Mouse (Mus musculus) lung, embryonic 16.5 days (tissue): Measurements from ENCODE around the gene Nyap1. TPM values are rescaled to one million over a fixed set of nuclear protein-coding genes. Genes with fewer than 3 reads are reported as not detected.

Experiments
- ATAC-seq: fragments of 200-750 bp; cut with Nextera tagmentation; 2 replicates; pipeline ENCODE4 v1.8.0; 2017; ENCODE audit warnings: low read depth, mild to moderate bottlenecking, moderate library complexity
- H3K27ac ChIP-seq: fragments of 300-500 bp; sonication (generic); 2 replicates; pipeline ENCODE4 v1.5.1; 2014; ENCODE audit warnings: mild to moderate bottlenecking, control low read depth, low read length
- H3K27me3 ChIP-seq: fragments of 300-500 bp; sonication (generic); 2 replicates; pipeline ENCODE4 v1.6.1; 2014; ENCODE audit warnings: low read depth, low read length, mixed read lengths; ENCODE audit not compliant: control insufficient read depth, insufficient read depth
- H3K36me3 ChIP-seq: fragments of 300-500 bp; sonication (generic); 2 replicates; pipeline ENCODE4 v1.6.1; 2014; ENCODE audit warnings: low read length; ENCODE audit not compliant: control insufficient read depth, insufficient read depth
- H3K4me1 ChIP-seq: fragments of 300-500 bp; sonication (generic); replicated peaks from 2 replicates; pipeline ENCODE4 v1.6.1; 2014; ENCODE audit warnings: low read length, mixed read lengths; ENCODE audit not compliant: control insufficient read depth, insufficient read depth
- H3K4me2 ChIP-seq: fragments of 300-500 bp; sonication (generic); 2 replicates; pipeline ENCODE4 v1.6.1; 2014; ENCODE audit warnings: low read depth, low read length, control low read depth
- H3K4me3 ChIP-seq: fragments of 300-500 bp; sonication (generic); 2 replicates; pipeline ENCODE4 v1.5.1; 2014; ENCODE audit warnings: mild to moderate bottlenecking, low read length, control low read depth
- H3K9ac ChIP-seq: fragments of 300-500 bp; sonication (generic); 2 replicates; pipeline ENCODE4 v1.6.1; 2014; ENCODE audit warnings: low read length, control low read depth
- H3K9me3 ChIP-seq: fragments of 300-500 bp; sonication (generic); 2 replicates; pipeline ENCODE4 v1.6.1; 2016; ENCODE audit warnings: low read length; ENCODE audit not compliant: control insufficient read depth
- WGBS: fragments of 180-500 bp; shearing (Covaris S2); extraction: QIAGEN DNeasy Blood & Tissue Kit; methylation state at CpG from one replicate; pipeline ENCODE4 v1.1.7; 2014; 5-methylcytosine and 5-hydroxymethylcytosine counted together
- polyA plus RNA-seq: library from polyadenylated mRNA; unstranded; fragments of >200 nt; fragmentation: Nextera tagmentation; extraction: Ambion mirVana; gene quantifications from 2 replicates; pipeline ENCODE4 v1.2.1, GENCODE M21; 2015

Gene Nyap1
- polyA plus RNA-seq = 1.6 and 1.9 TPM in 2 replicates

- H3K36me3 ChIP-seq = no peaks in the 10 kb centered on the region
- peak within 1 kb of the TSS; percentile 96 for H3K4me2 ChIP-seq
- peaks cover 21% of the 10 kb centered on the region for H3K4me1 ChIP-seq
- WGBS = under 1% methylated on average over 56 of the region's 71 CpGs
- H3K27ac ChIP-seq = peak within 1 kb of the TSS; percentile 59
- no peaks in the 10 kb centered on the region for H3K27me3 ChIP-seq
- peak within 1 kb of the TSS; percentile 72 for H3K4me3 ChIP-seq
- H3K9ac ChIP-seq = peak within 1 kb of the TSS; percentile 74
- no peaks in the 10 kb centered on the region for H3K9me3 ChIP-seq
- ATAC-seq = peak; percentile 84
Observed at GRCm38 (mm10) chr5:137741023-137741931, at the start of gene Nyap1. Gene Nyap1, minus strand, starts transcription at chr5:137741607.

GRCm38 (mm10) chr5:137788946-137789531 is 47.6 kb upstream of the Nyap1 start:
- no peak overlapping the region for H3K4me2 ChIP-seq
- H3K9me3 ChIP-seq = no peaks in the 10 kb centered on the region
- H3K27ac ChIP-seq = no peak overlapping the region
- H3K9ac ChIP-seq = no peak overlapping the region
- H3K4me1 ChIP-seq = peaks cover 16% of the 10 kb centered on the region
- no peaks in the 10 kb centered on the region for H3K27me3 ChIP-seq
- no peak overlapping the region for H3K4me3 ChIP-seq
- no peaks in the 10 kb centered on the region; the same call in 1 of the 2 replicates for H3K36me3 ChIP-seq
- 92% methylated on average over 2 of the region's 2 CpGs for WGBS
- no peak for ATAC-seq

- no peak for ATAC-seq
- no peaks in the 10 kb centered on the region for H3K27me3 ChIP-seq
- H3K4me3 ChIP-seq = peak overlapping the region; percentile 57
- peaks cover under 1% of the 10 kb centered on the region; the same call in 1 of the 2 replicates for H3K36me3 ChIP-seq
- H3K9me3 ChIP-seq = no peaks in the 10 kb centered on the region
- no peak overlapping the region for H3K27ac ChIP-seq
- H3K4me1 ChIP-seq = peaks cover 24% of the 10 kb centered on the region
- H3K9ac ChIP-seq = peak overlapping the region; percentile 46; the same call in 1 of the 2 replicates
- 68% methylated on average over 24 of the region's 24 CpGs for WGBS
- peak overlapping the region; percentile 89 for H3K4me2 ChIP-seq
Observed at GRCm38 (mm10) chr5:137788171-137788570, 46.8 kb upstream of the Nyap1 start.

- peak within 1 kb of the TSS; percentile 84 for H3K4me3 ChIP-seq
- peak within 1 kb of the TSS; percentile 94 for H3K9ac ChIP-seq
- H3K4me1 ChIP-seq = peaks cover 29% of the 10 kb centered on the region
- ATAC-seq = peak; percentile 53
- under 1% methylated on average over 48 of the region's 48 CpGs for WGBS
- no peaks in the 10 kb centered on the region for H3K9me3 ChIP-seq
- H3K27ac ChIP-seq = peak within 1 kb of the TSS; percentile 99
- no peaks in the 10 kb centered on the region for H3K27me3 ChIP-seq
- peak within 1 kb of the TSS; percentile 89 for H3K4me2 ChIP-seq
- H3K36me3 ChIP-seq = peaks cover 9% of the 10 kb centered on the region
Observed at GRCm38 (mm10) chr5:137787151-137787928, 45.9 kb upstream of the Nyap1 start, which contains the start of the genes Mepce and Zcwpw1. Gene Mepce, minus strand, starts transcription at chr5:137787655. Gene Zcwpw1, plus strand, starts transcription at chr5:137787798.

- H3K27me3 ChIP-seq = no peaks in the 10 kb centered on the region
- H3K4me2 ChIP-seq = peak overlapping the region; percentile 89
- WGBS = under 1% methylated on average over 79 of the region's 79 CpGs
- H3K4me1 ChIP-seq = peaks cover 29% of the 10 kb centered on the region
- peak overlapping the region; percentile 99 for H3K27ac ChIP-seq
- peak overlapping the region; percentile 94 for H3K9ac ChIP-seq
- peaks cover 19% of the 10 kb centered on the region for H3K36me3 ChIP-seq
- peak; percentile 93 for ATAC-seq
- H3K4me3 ChIP-seq = peak overlapping the region; percentile 84
- no peaks in the 10 kb centered on the region for H3K9me3 ChIP-seq
Observed at GRCm38 (mm10) chr5:137786109-137786942, 44.9 kb upstream of the Nyap1 start.

GRCm38 (mm10) chr5:137785164-137786031 is 44.0 kb upstream of the Nyap1 start:
- peak overlapping the region; percentile 89 for H3K4me2 ChIP-seq
- H3K9me3 ChIP-seq = no peaks in the 10 kb centered on the region
- ATAC-seq = peak; percentile 6; the same call in 1 of the 2 replicates
- H3K36me3 ChIP-seq = peaks cover 25% of the 10 kb centered on the region
- peaks cover 33% of the 10 kb centered on the region for H3K4me1 ChIP-seq
- no peaks in the 10 kb centered on the region for H3K27me3 ChIP-seq
- 1% methylated on average over 44 of the region's 62 CpGs for WGBS
- peak overlapping the region; percentile 84 for H3K4me3 ChIP-seq
- H3K27ac ChIP-seq = peak overlapping the region; percentile 99
- H3K9ac ChIP-seq = peak overlapping the region; percentile 94

GRCm38 (mm10) chr5:137784546-137784945 is 43.1 kb upstream of the Nyap1 start:
- no peak overlapping the region; the same call in 1 of the 2 replicates for H3K27ac ChIP-seq
- H3K4me1 ChIP-seq = peaks cover 40% of the 10 kb centered on the region
- no peaks in the 10 kb centered on the region for H3K27me3 ChIP-seq
- H3K9me3 ChIP-seq = no peaks in the 10 kb centered on the region
- H3K4me2 ChIP-seq = peak overlapping the region; percentile 89
- H3K4me3 ChIP-seq = peak overlapping the region; percentile 84
- peaks cover 26% of the 10 kb centered on the region for H3K36me3 ChIP-seq
- ATAC-seq = no peak
- peak overlapping the region; percentile 94 for H3K9ac ChIP-seq
- 56% methylated on average over 14 of the region's 14 CpGs for WGBS
